Mouse (Mus musculus) liver, embryonic 14.5 days (tissue): ENCODE measurements around the gene Cited4.

Experiments used
- CTCF ChIP-seq: IDR thresholded peaks from 2 replicates; pipeline ENCODE4 v1.5.1; 2016; ENCODE audit warnings: antibody characterized with exemption, low read depth, control low read depth
- EP300 ChIP-seq: IDR thresholded peaks from 2 replicates; pipeline ENCODE4 v1.6.1; 2016; ENCODE audit warnings: antibody characterized with exemption, low read depth

GRCm38 (mm10) chr4:120635351-120635750 lies 31.0 kb upstream of the Cited4 start:
- no peak for TF ChIP-seq CTCF
- TF ChIP-seq EP300, result no peak
